Mouse (Mus musculus): ENCODE data around the gene Fam43a.

The Fam43a gene

DNA sequence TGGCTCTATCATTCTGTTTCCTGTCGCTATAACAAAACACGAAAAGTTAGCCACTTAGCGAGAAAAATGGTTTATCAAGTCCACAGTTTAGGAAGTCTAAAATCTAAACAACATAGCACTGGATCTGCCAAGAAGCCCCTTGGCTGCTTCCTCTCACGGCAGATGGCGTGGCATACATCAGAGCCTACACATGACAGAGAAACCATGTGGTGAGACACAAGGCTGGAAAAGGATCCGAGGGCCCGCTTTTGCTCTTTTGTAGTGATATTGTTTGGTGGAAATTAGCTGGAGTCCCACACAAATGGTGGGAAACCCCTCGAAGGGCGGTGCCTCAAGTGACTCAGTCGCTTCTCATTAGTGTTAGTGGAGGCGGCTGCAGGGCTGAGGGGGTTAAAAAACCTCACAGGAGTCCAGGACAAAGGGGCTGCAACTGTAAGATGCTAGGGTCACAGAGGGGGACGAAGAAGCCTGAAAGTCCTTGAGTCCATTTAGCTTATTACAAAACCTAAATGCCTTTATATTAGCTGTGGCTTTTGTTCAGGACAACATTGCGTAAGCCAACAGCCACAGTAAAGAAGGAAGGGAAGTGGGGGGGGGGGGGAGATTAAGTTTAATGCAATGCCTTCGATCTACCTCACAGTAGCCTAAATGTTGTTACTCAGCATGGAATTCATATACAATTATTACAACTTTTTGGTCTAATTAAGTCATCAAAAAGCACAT, 3.5 kb upstream of the Fam43a start:
- no peak for DNase-seq (ENCODE audit: low spot score in 2 of 2)

DNA sequence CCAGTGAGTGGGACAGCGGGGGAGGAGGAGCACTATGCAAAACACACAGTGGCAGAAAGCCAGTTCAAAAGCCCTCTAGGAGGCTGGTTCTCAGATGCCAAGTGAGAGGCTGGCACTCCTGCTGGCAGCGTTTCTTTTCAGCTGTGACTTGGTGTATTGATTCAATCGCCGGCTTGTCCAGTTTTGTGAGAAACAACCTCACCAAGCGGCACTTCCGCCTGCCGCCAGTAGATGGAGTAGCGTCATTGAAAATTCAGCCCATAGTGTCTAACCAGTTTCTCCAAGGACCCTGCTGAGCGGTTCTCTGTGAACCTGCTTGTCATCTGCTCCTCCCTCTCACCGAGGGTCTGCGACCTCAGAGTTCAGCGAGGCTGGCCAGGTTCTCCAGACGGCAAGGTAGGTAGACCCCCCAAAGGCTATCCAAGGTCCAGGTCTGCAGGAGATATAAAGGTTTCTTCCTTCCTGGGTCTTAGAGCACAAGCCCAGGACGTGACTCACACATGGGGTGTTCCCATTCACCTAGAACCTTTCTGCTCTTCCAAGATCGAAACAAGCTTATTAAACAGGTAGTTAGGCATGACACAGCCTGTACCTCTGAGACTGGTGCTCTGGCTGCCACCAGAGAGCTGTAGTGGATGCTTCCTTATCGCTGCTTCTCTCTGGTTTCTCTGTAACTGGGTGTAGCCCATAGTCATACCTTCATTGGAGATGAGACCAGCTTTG, 2.4 kb upstream of the Fam43a start:
- DNase-seq (ENCODE audit: low spot score in 2 of 2): peak; percentile 69 to 86

DNA sequence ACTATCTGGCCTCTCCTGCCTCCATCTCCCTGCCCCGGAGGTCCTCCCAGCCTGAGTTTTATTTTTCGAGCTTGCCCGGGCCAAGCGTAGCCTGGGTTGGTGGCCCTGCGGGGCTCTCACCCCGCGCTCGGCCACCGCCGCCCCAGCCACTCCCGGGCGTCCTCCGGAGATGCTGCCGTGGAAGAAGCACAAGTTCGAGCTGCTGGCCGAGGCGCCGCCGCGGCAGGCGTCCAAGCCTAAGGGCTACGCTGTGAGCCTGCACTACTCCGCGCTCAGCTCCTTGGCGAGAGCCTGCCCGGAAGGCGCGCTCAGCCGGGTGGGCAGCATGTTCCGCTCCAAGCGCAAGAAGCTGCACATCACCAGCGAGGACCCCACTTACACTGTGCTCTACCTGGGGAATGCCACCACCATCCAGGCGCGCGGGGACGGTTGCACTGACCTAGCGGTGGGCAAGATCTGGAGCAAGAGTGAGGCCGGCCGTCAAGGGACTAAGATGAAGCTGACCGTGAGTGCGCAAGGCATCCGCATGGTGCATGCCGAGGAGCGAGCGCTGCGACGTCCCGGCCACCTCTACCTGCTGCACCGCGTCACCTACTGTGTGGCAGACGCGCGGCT, 1.0 kb downstream of the Fam43a start:
- peak; percentile 4 to 28 for DNase-seq (ENCODE audit: low spot score in 2 of 2)

DNA sequence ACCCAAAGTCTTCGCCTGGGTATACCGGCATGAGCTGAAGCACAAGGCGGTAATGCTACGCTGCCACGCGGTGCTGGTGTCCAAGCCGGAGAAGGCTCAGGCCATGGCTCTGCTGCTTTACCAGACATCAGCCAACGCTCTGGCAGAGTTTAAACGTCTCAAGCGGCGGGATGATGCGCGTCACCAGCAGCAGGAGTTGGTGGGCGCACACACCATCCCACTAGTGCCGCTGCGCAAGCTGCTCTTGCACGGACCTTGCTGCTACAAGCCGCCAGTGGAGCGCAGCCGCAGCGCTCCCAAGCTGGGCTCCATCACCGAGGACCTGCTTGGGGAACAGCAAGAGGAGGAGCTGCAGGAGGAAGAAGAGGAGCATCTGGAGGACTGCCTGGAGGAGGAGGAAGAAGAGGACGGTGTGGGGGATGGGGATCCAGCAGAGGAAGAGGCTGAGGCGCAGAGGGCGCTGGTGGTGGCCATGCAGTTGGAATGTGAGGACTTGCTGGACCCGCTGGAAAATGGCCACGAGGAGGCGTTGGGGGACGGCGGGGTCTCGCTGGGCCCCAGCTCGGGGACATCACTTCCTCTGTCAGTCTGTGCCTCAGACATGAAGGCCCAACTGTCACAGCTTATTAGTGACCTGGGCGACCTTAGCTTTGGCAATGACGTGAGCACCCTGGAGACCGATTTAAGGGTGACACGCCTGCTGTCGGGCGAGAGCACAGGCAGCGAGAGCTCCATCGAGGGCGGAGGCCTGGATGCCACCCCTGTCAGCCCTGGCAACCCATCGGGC, 1.7 kb downstream of the Fam43a start:
- DNase-seq (ENCODE audit: low spot score in 2 of 2): peak in 1 of 2 experiments; percentile 64

DNA sequence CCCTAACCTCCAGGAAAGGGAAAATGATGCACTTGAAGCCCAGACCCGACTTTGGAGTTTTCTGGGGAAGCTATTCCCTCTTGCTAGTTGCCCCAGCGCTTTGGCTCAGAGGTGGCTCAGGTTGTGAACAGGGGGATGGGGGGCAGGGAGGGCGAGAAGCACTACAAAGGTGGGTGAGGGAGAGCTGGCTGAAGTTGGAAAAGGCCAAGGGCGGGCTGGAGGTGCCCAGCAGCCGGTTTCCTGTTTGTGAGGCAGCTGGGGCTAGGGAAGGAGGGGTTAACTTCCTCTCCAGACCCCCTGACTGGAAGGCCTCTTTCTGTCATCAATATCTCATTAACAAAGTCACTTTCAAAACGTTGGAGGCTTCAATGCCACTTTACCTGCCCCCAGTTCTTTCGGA, 2.4 kb downstream of the Fam43a start:
- peak in 1 of 2 experiments; percentile 18 for DNase-seq (ENCODE audit: low spot score in 2 of 2)

DNA sequence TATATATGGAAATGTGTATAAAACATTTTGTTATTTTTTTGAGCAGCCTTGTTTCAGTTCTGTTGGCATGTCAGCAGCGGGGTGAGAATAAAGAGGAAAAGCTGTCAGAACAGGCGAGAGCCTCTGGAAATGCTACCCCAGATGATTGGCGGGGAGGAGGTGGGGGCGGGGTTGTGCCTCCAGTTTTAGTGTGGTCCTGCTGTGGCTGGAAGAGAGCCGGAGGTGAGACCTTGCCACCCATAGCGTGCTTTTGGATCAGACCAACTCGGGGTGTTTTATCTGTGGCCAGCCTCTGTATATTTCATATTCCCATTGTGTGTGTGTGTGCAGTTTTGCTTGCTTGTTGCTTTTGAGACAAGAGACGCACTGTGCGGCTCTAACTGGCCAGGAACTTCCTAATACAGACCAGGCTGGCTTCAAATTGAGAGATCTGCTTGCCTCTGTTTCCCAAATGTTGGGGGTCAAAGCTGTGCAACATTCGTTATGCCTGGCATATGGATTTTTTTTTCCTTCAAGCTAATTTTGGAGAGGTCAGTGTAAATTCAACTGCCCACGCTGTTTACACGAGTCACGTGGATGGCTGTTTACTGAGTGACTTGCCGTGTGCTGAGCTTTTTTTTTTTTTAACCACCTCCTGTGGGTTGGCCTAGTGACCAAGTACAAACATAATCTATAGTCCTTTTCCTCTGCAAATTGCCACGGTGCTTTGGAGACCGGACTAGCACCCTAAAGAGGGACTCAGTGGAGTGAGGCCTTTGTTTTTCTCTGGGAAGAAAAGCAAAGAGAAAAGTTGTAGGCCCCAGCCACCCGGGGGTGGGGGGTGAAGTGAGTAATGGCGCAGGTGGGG, 3.4 kb downstream of the Fam43a start:
- DNase-seq (ENCODE audit: low spot score in 2 of 2): no peak

DNA sequence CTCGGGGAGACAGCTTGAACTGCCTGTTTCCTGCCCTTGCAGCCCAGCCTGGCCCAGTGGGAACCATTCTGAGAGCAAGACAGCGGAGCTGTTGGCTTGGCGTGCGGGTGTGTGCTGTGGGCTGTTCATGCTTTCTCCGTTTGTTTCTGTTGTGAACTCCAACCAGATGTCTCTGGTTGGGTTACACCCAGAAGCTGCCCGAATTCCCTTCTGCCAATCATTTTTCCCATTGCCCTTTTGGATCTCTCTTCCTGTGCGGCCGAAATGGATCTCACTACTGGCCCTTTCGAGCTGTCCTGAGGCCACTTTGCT, 4.0 kb downstream of the Fam43a start:
- no peak for DNase-seq (ENCODE audit: low spot score in 2 of 2)

DNA sequence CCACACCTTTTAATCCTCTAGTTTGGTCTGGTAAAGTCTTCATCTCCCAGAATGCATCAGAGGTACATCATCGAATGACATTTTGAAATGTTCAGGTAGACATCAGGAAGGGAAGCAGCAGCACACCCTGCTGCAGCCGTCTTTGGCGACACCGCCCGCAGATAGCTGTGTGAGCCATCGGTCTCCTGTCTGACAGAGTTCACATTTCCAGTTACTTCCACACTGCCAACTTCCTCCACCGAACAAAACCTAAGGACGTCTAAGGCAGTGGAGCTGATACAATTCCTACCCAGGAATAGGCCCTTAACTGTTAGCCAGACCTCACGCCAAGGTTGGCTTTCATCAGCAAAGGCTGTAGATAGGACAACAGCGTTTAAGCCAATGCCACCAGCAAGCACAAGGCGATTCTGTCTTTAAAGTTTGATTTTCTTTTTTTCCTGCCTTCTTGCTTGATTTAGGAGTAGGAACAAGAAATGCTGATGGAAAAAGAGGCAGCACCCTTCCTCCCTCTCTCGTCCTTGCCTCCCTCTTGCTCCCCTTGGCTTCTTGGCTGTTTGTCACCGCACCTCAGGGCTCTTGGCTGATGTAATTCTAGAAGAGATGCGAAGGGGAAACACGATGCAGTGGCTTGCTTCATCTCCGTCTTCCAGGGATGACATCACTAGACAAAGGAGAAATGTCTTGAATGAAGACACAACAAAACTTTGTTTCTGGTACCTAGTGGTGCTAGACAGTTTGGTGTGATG, 4.7 kb downstream of the Fam43a start:
- no peak for DNase-seq (ENCODE audit: low spot score in 2 of 2)

DNA sequence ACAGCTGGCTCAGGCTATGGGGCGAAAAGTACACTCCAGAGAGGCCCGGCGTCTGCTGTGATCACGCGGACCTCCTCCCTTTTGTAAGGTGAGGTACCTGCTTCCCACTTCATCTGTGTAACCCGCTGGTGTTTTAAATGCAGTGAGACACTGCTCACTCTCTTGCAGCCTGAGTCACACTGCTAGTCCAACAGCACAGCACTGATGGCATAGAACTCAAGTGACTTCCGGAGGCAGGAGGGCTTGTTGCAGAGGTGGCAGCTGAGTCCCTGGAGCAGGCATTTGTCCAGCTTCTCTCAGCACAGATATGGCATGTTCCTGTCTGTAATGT, 5.2 kb downstream of the Fam43a start:
- no peak for DNase-seq (ENCODE audit: low spot score in 2 of 2)

DNA sequence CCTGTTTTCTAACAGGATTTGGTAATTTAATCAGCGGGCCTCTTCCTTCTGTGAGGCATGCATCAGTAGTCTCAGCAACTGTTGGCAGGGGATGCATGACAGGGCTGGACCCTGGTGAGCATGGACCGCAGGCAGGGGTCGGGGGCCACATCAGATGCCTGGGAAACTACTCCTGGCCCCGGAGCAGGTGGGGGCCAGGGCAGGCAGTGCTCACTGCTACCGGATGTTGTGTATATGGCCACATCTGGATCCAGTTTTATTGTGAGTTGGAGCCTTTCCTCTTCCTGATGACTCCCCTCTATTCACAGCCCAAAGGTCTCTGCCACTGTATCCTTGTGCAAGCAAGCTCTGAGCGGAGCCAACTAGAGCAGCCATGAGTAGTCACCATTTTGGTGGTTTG, 6.0 kb downstream of the Fam43a start:
- no peak for DNase-seq (ENCODE audit: low spot score in 2 of 2)

DNA sequence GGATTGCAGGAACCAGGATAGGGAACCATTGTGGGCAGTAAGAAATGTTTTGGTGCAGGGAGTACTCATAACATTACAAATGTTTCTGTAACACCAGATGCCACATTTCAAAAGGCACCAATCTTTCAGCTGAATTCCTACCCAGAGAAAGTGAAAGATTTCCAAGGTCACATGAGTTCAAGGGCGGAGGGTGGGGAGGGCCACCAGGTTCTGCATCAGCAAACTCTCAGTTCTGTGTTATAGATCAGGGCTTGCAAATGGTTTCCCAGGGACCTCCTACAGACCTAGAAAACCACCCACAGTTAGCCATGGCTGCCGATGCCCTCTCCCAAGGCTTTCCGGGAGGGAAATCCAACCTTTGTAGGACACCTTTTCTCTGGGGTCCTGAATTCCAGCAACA, 8.3 kb downstream of the Fam43a start:
- peak in 1 of 2 experiments; percentile 63 for DNase-seq (ENCODE audit: low spot score in 2 of 2)

DNA sequence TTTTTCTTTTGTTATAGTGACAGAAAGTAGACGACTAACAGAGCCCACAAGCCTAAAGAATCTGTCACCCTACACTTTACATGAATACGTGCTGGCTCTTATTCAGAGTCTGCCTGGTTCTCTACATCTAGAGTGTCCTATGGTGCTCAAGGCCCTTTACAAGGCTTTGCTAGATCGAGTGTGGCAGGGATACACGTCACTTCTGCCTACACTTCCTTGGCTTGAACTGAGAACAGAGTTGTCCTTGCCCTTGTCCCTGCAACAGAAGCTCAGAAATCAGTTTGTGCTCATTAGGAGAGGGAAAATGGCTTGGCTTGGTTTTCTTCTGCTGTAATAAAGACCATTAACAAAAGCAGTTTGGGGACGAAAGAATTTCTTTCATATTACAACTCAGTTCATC, 11.8 kb downstream of the Fam43a start:
- DNase-seq (ENCODE audit: low spot score in 2 of 2): no peak

DNA sequence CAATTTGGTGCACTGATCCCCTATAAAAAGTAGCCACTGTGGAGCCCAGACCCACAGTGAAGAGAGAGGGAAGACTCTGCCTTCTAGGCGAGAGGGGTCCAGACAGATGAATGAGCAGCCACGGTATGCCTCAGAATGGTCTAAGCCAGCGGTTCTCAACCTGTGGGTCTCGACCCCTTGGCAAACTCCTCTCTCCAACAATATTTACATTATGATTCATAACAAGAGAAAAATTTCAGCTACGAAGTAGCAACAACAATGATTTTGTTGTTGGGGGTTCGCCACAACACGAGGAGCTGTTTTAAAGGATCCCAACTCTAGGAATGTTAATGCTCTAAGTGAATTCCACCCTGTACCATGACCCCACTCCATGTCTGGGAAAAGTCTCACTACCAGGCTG, 13.6 kb downstream of the Fam43a start:
- no peak for DNase-seq (ENCODE audit: low spot score in 2 of 2)

DNA sequence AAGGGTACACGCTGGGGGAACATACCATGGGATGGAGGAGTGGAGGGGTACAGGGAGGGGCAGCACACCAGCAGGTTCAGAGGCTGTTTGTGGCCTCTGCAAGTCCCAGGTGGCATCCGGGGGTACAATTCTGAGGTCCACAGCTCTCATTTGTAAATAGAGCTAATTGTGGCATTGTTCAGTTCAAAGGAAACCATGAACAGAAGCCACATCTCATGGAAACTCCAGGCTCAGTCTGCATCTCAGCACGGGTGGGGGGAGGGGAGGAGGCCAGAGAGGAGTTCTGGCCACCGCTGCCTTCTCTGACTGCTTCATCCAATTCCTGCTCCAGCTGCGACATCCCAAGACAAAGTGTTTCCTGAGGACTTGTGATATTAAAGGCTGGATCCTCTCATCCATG, 14.6 kb downstream of the Fam43a start:
- DNase-seq (ENCODE audit: low spot score in 2 of 2): no peak

DNA sequence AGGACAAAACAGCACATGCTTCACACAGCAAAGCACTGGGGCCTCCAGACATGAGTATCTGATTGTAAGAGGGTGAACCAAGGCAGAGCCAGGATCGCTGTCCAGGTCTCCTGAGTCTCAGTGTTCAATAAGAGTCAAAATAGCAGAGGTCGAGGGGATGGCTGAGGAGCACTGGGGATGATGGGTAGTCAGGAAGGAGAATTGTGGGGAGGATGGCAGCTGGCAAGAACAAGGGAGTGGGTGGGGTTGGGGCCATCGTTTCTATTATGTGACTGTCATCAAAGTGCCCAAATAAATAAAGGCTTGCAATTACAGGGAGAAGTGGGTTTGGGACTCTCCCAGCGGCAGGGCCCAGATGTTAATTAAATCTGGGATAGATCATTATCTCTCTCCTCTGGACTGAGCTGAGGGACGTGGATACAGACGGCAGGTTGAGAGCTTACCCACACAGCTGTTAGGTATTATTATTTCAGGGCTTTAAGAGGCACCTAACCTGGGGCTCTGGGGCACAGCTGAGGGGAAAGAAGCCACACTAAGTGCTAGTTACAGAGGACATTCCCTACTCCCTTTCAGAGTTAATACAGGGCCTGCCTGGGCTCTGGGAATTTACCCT, 15.3 kb downstream of the Fam43a start:
- DNase-seq (ENCODE audit: low spot score in 2 of 2): no peak

DNA sequence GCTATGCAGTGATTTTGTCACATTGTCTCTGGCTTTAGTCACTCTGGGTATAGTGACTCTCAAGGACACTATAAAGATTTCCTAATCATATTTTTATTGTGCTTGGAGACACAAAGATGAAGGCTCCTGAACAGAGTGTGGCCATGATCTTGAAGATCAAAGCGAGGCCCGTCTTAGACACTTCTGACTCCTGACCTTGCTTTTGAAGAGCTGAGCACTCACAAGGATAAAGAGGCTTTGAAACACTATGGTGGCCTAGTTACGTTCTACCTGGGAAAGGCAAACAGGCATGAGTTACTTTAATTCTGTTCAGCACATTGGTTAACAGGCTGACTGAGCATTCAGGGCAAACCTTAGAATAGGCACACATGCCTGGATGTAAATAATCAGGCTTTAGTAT, 16.8 kb downstream of the Fam43a start:
- no peak for DNase-seq (ENCODE audit: low spot score in 2 of 2)

DNA sequence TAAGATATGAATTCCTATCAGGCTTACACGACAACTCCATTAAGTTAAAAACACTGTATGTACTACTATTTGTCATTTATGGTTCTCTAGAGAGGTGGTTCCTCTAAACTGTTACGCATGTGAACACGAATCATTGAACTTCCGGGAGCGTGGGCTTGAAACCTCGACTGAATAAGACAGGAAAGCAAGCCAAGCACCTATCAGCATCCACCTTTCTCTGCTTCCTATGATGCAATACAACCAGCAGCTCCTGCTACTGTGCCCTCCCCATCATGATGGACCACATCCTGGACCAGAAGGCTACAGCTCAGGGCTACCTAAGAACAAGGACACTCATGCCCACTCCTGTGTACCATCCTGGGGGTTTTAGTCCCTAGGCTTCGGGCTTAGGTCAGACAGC, 24.1 kb downstream of the Fam43a start:
- DNase-seq (ENCODE audit: low spot score in 2 of 2): peak in 1 of 2 experiments; percentile 34

DNA sequence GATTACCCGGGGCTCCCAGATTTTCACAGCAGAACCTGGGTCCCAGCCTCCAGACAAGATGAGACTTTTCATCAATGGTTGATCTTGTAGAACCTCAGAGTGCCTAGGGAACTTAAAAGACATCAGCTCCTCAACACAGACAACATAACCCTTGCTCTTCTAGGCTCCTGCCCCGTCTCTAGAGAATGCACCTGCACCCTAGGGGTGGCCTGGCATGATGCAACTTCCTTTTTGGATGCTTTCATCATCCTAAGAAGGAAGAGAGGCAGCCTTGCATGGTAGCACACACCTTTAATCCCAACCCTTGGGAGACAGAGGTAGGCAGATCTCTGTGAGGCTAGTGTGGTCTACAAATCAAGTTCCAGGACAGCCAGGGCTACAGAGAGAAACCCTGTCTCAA, 25.1 kb downstream of the Fam43a start:
- DNase-seq (ENCODE audit: low spot score in 2 of 2): no peak

DNA sequence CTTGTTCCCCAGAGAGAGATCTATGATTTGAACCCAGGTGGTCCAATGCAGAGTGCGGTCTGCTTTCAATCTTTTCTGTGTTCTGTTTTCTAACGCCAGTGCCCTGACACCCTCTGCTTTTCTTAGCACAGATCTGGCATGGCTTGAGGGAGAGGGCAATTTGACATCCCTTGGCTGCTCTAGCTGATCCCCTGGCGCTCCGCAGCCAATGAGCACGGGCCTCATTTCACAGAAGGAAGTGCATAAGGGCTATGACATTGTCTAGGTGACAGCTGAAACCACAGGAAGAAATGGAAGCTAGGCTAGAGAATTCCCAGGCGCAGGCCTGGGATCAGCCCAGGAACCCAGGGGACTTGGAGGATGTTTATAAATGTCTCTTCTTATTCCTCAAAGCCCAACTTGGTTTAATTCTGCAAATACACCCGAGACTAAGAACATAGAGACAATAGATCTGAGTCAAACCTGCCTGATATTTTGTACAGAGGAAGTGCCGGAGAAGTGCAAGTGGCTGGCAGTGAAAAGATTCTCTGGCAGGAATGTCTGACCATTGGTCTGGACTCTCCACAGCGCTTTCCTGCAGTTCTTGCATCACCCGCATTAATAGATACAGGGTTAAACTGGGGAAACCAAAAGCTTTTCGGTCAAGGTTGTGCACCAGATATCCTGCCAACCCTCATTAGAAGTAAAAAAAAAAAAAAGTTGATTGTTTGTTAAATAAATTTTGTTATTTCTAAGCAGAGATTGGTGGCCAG, 28.2 kb downstream of the Fam43a start:
- no peak for DNase-seq (ENCODE audit: low spot score in 2 of 2)

DNA sequence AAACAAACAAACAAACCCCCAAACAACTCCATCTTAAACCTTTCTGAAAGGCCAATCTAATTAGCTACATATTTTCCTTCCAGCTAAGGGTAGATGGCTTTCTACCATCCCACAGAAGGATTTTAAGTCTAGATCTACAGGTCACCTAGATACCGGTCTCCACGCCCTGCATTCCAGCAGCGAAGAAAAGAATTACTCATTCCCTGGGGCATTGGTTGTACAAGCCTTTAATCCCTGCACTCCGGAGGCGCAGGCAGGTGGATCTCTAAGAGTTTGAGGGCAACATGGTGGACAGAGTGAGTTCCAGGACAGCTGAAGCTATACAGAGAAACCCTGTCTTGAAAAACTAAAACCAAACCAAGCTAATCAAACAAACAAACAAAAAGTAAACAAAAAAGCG, 28.9 kb downstream of the Fam43a start:
- DNase-seq (ENCODE audit: low spot score in 2 of 2): no peak
